Mouse (Mus musculus) spleen, adult 2 months (tissue): Measurements from ENCODE around the gene Naxd. TPM values are rescaled to one million over a fixed set of nuclear protein-coding genes. Genes with fewer than 3 reads are reported as not detected.
A peak's percentile ranks its signal among the peaks of the same experiment; 100 is the strongest.

Experiments
- DNase-seq, 2 experiments: peaks; one replicate each; pipeline versions ENCODE4 v3.0.0 to v3.0.0-alpha.2; 2012 to 2021; ENCODE audit warnings: low spot score in 2 of 2, low read depth in 1 of 2
- H3K27ac ChIP-seq: fragments of 200-500 bp; 2 replicates; pipeline ENCODE4 v1.5.1; 2012; ENCODE audit warnings: low read length, inconsistent platforms; ENCODE audit not compliant: insufficient read depth
- H3K27me3 ChIP-seq: fragments of 200-500 bp; 2 replicates; pipeline ENCODE4 v1.6.1; 2012; ENCODE audit warnings: mild to moderate bottlenecking, moderate library complexity, low read length, inconsistent platforms; ENCODE audit not compliant: control insufficient read depth, insufficient read depth
- H3K36me3 ChIP-seq: fragments of 200-500 bp; 2 replicates; pipeline ENCODE4 v1.6.1; 2012; ENCODE audit warnings: mild to moderate bottlenecking, low read length, inconsistent platforms; ENCODE audit not compliant: control insufficient read depth, insufficient read depth
- H3K4me1 ChIP-seq: fragments of 200-500 bp; 2 replicates; pipeline ENCODE4 v1.6.1; 2011; ENCODE audit warnings: inconsistent platforms; ENCODE audit not compliant: control insufficient read depth, insufficient read depth, insufficient read length
- H3K4me3 ChIP-seq: fragments of 200-500 bp; 2 replicates; pipeline ENCODE4 v1.5.1; 2011; ENCODE audit warnings: mild to moderate bottlenecking, inconsistent platforms; ENCODE audit not compliant: insufficient read depth, insufficient read length; ENCODE audit errors: extremely low read depth
- CTCF ChIP-seq: fragments of 200-500 bp; IDR thresholded peaks from 2 replicates; pipeline ENCODE4 v1.5.1; 2011; ENCODE audit warnings: mild to moderate bottlenecking, inconsistent platforms; ENCODE audit not compliant: insufficient read depth, insufficient read length, insufficient replicate concordance; ENCODE audit errors: extremely low read depth
- POLR2A ChIP-seq: fragments of 200-500 bp; IDR thresholded peaks from 2 replicates; pipeline ENCODE4 v1.6.1; 2011; ENCODE audit warnings: low read depth, low read length, inconsistent platforms
- WGBS: fragments of 180-500 bp; shearing (Covaris S2); methylation state at CpG from one replicate; pipeline ENCODE4 v1.1.7; 2018; 5-methylcytosine and 5-hydroxymethylcytosine counted together
- polyA plus RNA-seq: library from polyadenylated mRNA; depleted of rRNA; stranded (reverse); fragments of >200 nt; gene quantifications from 2 replicates; pipeline ENCODE4 v1.2.3, GENCODE M21; 2012

Gene Naxd
- polyA plus RNA-seq, 1 experiment: 61.6 TPM

DNA sequence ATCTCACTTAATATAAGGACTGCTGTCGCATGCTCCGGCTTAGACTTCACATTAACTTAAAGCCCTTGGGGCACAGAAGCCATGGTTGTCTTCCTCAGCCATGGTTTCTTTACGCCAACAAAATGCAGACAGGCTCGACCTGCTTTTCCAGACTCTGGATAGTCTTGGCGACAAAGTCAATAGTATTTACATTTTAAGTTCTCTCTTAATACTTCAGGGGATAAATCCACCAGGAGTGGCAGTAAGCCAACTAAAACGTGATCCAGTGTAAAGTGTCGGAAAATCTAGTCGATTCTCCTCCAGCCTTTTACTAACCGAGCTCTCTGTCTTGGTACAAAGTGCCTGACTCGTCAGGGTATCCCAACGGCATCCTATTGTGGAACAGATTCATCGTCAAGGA lies 975 bp downstream of the Naxd start:
- TF ChIP-seq CTCF: no peak
- TF ChIP-seq POLR2A: no peak
- WGBS: 80% methylated on average over 12 of the region's 12 CpGs
- no peak overlapping the region for H3K4me3 ChIP-seq
- no peak overlapping the region for H3K27ac ChIP-seq
- no peaks in the 10 kb centered on the region for H3K27me3 ChIP-seq
- peaks cover 8% of the 10 kb centered on the region for H3K4me1 ChIP-seq
- 0 out of 2 replicates have a peak, but pooled peaks cover 1% of the 10 kb centered on the region for H3K36me3 ChIP-seq
- no peak for DNase-seq

- WGBS: 53% methylated on average over 4 of the region's 4 CpGs
- no peak overlapping the region for H3K27ac ChIP-seq
- DNase-seq: no peak
- no peaks in the 10 kb centered on the region for H3K27me3 ChIP-seq
- no peak overlapping the region for H3K4me3 ChIP-seq
- peaks cover 4% of the 10 kb centered on the region for H3K36me3 ChIP-seq
- TF ChIP-seq CTCF: no peak
- no peak for TF ChIP-seq POLR2A
- peaks cover 8% of the 10 kb centered on the region for H3K4me1 ChIP-seq
Measured at GRCm38 (mm10) chr8:11498786-11499485, 1.6 kb downstream of the Naxd start.

DNA sequence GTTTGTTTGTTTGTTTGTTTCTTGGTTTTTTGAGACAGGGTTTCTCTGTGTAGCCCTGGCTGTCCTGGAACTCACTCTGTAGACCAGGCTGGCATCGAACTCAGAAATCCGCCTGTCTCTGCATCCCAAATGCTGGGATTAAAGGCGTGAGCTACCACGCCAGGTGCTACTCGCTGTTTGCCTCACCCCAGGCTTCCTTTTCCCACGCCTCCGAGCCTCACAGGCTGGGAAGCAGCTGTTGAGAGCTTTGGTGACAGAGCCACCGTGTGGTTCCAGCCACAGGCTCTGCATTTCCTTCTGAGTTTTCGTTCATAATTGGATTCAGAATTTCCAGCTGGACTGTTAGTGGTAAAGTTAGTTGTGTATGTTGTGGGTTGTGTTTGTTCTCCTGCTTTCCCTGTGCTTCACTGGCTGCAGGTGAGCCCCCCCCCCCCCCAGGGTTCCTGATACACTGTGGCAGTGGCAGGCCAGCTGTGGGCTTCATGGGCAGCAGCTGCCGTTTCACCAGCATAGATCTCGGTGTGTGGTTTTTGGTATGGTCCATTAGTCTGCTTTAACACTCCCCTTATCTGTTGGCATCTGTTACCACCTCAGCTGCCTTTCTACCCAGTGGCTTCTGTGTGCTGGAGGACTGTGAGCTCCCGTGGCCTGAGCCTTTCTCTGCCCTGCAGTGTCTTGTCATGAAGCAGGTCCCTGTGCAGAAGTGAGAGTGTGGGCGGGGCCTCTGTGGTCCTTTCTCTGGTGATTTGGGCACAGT lies 6.3 kb downstream of the Naxd start:
- WGBS: 68% methylated on average over 13 of the region's 13 CpGs
- DNase-seq: no peak
- Histone ChIP-seq H3K27me3 (no peaks in the 10 kb centered on the region), H3K27ac (no peak overlapping the region), H3K4me3 (no peak overlapping the region), H3K36me3 (peaks cover 22% of the 10 kb centered on the region), H3K4me1 (peaks cover 4% of the 10 kb centered on the region)
- TF ChIP-seq CTCF: no peak
- no peak for TF ChIP-seq POLR2A

GRCm38 (mm10) chr8:11506074-11506473 lies 8.8 kb downstream of the Naxd start:
- Histone ChIP-seq H3K27ac (no peak overlapping the region), H3K4me3 (no peak overlapping the region), H3K36me3 (peaks cover 36% of the 10 kb centered on the region), H3K4me1 (peaks cover 2% of the 10 kb centered on the region; the same call in 1 of the 2 replicates), H3K27me3 (no peaks in the 10 kb centered on the region)
- no peak for DNase-seq
- 91% methylated on average over 14 of the region's 14 CpGs for WGBS
- no peak for TF ChIP-seq POLR2A
- no peak for TF ChIP-seq CTCF

GRCm38 (mm10) chr8:11506802-11507201 lies 9.5 kb downstream of the Naxd start:
- Histone ChIP-seq H3K27ac (no peak overlapping the region), H3K27me3 (no peaks in the 10 kb centered on the region), H3K4me1 (peaks cover 2% of the 10 kb centered on the region; the same call in 1 of the 2 replicates), H3K36me3 (peaks cover 41% of the 10 kb centered on the region), H3K4me3 (no peak overlapping the region)
- TF ChIP-seq CTCF (peak; percentile 73; the same call in 1 of the 2 replicates), POLR2A (no peak)
- WGBS: 55% methylated on average over 6 of the region's 6 CpGs
- peak; percentile 21 to 58 for DNase-seq

DNA sequence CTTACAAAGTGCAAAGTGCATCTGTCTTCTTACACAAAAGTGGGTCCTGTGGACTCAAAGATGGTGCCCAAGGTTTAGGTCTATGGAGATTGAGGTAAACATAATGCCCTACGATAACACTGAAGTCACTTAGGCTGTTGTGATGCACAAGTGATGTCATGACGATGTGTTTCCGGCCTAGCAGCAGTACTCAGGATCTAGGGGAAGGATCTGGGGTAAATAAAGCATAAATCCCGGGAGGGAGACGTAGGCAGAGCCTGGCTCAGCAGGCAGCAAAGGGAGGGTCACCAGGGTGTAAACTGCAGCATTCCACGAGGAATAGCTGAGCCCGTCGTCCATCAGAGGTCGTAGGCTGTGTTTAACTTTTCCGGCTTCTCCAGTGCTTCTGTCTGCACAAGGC lies 11.6 kb downstream of the Naxd start:
- H3K4me3 ChIP-seq: no peak overlapping the region
- no peaks in the 10 kb centered on the region for H3K27me3 ChIP-seq
- TF ChIP-seq CTCF (no peak), POLR2A (no peak)
- peaks cover 2% of the 10 kb centered on the region; the same call in 1 of the 2 replicates for H3K4me1 ChIP-seq
- H3K36me3 ChIP-seq: peaks cover 54% of the 10 kb centered on the region
- no peak for DNase-seq
- WGBS: 98% methylated on average over 10 of the region's 10 CpGs
- no peak overlapping the region for H3K27ac ChIP-seq
